Mouse (Mus musculus) neural tube, embryonic 11.5 days (tissue): ENCODE data around the gene Hoxb3. TPM values are rescaled to one million over a fixed set of nuclear protein-coding genes. Genes with fewer than 3 reads are reported as not detected.

ENCODE experiments used
- ATAC-seq: fragments of 200-750 bp; cut with Nextera tagmentation; 2 replicates; pipeline ENCODE4 v1.8.0; 2017; ENCODE audit warnings: moderate number of reproducible peaks, mild to moderate bottlenecking, moderate TSS enrichment, moderate library complexity; ENCODE audit not compliant: insufficient read depth, low FRiP score, low TSS enrichment
- DNase-seq: peaks from one replicate; pipeline ENCODE4 v3.0.0-alpha.2; 2015; ENCODE audit warnings: low spot score
- H3K27ac ChIP-seq: fragments of 300-500 bp; sonication (generic); 2 replicates; pipeline ENCODE4 v1.5.1; 2014; ENCODE audit warnings: low read depth, mild to moderate bottlenecking, low read length
- H3K27me3 ChIP-seq: fragments of 300-500 bp; sonication (generic); 2 replicates; pipeline ENCODE4 v1.6.1; 2014; ENCODE audit warnings: mild to moderate bottlenecking, low read length, mixed read lengths; ENCODE audit not compliant: control insufficient read depth, insufficient read depth
- H3K36me3 ChIP-seq: fragments of 300-500 bp; sonication (generic); 2 replicates; pipeline ENCODE4 v1.6.1; 2014; ENCODE audit warnings: mild to moderate bottlenecking, low read length, moderate library complexity, mixed read lengths; ENCODE audit not compliant: control insufficient read depth, insufficient read depth
- H3K4me1 ChIP-seq: fragments of 300-500 bp; sonication (generic); 2 replicates; pipeline ENCODE4 v1.6.1; 2014; ENCODE audit warnings: low read length, mixed read lengths; ENCODE audit not compliant: control insufficient read depth, insufficient read depth
- H3K4me2 ChIP-seq: fragments of 300-500 bp; sonication (generic); 2 replicates; pipeline ENCODE4 v1.6.1; 2014; ENCODE audit warnings: low read depth, mild to moderate bottlenecking, moderate library complexity
- H3K4me3 ChIP-seq: fragments of 300-500 bp; sonication (generic); 2 replicates; pipeline ENCODE4 v1.5.1; 2014; ENCODE audit warnings: low read depth, low read length
- H3K9ac ChIP-seq: fragments of 300-500 bp; sonication (generic); 2 replicates; pipeline ENCODE4 v1.6.1; 2014; ENCODE audit warnings: mild to moderate bottlenecking, low read length
- H3K9me3 ChIP-seq: fragments of 300-500 bp; sonication (generic); 2 replicates; pipeline ENCODE4 v1.6.1; 2016; ENCODE audit warnings: low read length; ENCODE audit not compliant: control insufficient read depth
- WGBS: fragments of 180-500 bp; shearing (Covaris S2); extraction: QIAGEN DNeasy Blood & Tissue Kit; methylation state at CpG from one replicate; pipeline ENCODE4 v1.1.7; 2014; 5-methylcytosine and 5-hydroxymethylcytosine counted together
- microRNA counts: library from miRNA; unstranded; fragments of <30 nt; microRNA quantifications from one replicate; lab custom pipeline; 2015
- microRNA-seq: library from miRNA; unstranded; fragments of <30 nt; microRNA quantifications from one replicate; pipeline ENCODE4, GENCODE M21; 2016
- polyA plus RNA-seq: library from polyadenylated mRNA; unstranded; fragments of >200 nt; fragmentation: Nextera tagmentation; extraction: Ambion mirVana; gene quantifications from 2 replicates; pipeline ENCODE4 v1.2.1, GENCODE M21; 2014

Hoxb3 gene
- polyA plus RNA-seq, 1 experiment from 2014 or later, result 10.3 TPM

- Histone ChIP-seq H3K4me3 (no peak overlapping the region), H3K27me3 (no peaks in the 10 kb centered on the region), H3K9me3 (no peaks in the 10 kb centered on the region), H3K36me3 (no peaks in the 10 kb centered on the region), H3K27ac (no peak overlapping the region; the same call in 1 of the 2 replicates), H3K4me1 (peaks cover 7% of the 10 kb centered on the region), H3K4me2 (0 out of 2 replicates have a peak overlapping the region, but pooled peaks have one; percentile 6), H3K9ac (peak overlapping the region; percentile 15; the same call in 1 of the 2 replicates)
- WGBS, result 10% methylated on average over 15 of the region's 15 CpGs
- ATAC-seq (no peak), DNase-seq (peak; percentile 36)
Measured at GRCm38 (mm10) chr11:96396772-96397626, 73.9 kb downstream of the Hoxb3 start.

MicroRNA genes within 50 kb of the gene (microRNA counts, 519-probe panel; counts per million panel counts)
- microRNA mmu-miR-10a (lab: Ali Mortazavi, UCI), result 6,493 counts per million, percentile 98 among the panel's probes with 10 or more counts

Small RNAs within 50 kb of the gene (microRNA-seq; reads per million reads assigned to microRNA genes)
- gene Mir10a, result 176,342 reads per million, percentile 100 among the genes with 10 or more reads in this experiment

Other genes starting within 250 kb of the Hoxb3 start
- gene Atp5g1, start 247.7 kb upstream of the Hoxb3 start, polyA plus RNA-seq, result 551 and 560 TPM in 2 replicates
- not detected in 2 replicates for gene Calcoco2, start 211.4 kb upstream of the Hoxb3 start, polyA plus RNA-seq
- not detected in 2 replicates for gene Ttll6, start 189.5 kb upstream of the Hoxb3 start, polyA plus RNA-seq
- 0.33 and 0.35 TPM in 2 replicates for gene Hoxb13, start 129.0 kb upstream of the Hoxb3 start, polyA plus RNA-seq
- 60.7 and 67.9 TPM in 2 replicates for gene Hoxb9, start 51.9 kb upstream of the Hoxb3 start, polyA plus RNA-seq
- gene Hoxb8, start 41.4 kb upstream of the Hoxb3 start, polyA plus RNA-seq, result 27.9 and 28.2 TPM in 2 replicates
- gene Hoxb7, start 36.7 kb upstream of the Hoxb3 start, polyA plus RNA-seq, result 65.5 and 65.9 TPM in 2 replicates
- gene Hoxb6, start 30.9 kb upstream of the Hoxb3 start, polyA plus RNA-seq, result 81.4 and 87.2 TPM in 2 replicates
- 49.0 and 49.1 TPM in 2 replicates for gene Hoxb5, start 20.0 kb upstream of the Hoxb3 start, polyA plus RNA-seq
- gene Hoxb4, start 5.1 kb upstream of the Hoxb3 start, polyA plus RNA-seq, result 3.1 and 3.8 TPM in 2 replicates
- gene Hoxb2, start 27.2 kb downstream of the Hoxb3 start, polyA plus RNA-seq, result 88.2 and 89.0 TPM in 2 replicates
- gene Hoxb1, start 42.4 kb downstream of the Hoxb3 start, polyA plus RNA-seq, result 15.7 and 17.2 TPM in 2 replicates
- 1.8 and 2.1 TPM in 2 replicates for gene Skap1, start 141.3 kb downstream of the Hoxb3 start, polyA plus RNA-seq